Mouse (Mus musculus) kidney, postnatal 0 days (tissue): Measurements from ENCODE around the gene Chchd1. TPM values are rescaled to one million over a fixed set of nuclear protein-coding genes. Genes with fewer than 3 reads are reported as not detected.

ENCODE experiments used
- ATAC-seq: fragments of 200-750 bp; cut with Nextera tagmentation; replicated peaks from 2 replicates; pipeline ENCODE4 v1.8.0; 2017; ENCODE audit warnings: low read depth, moderate number of reproducible peaks, moderate TSS enrichment, moderate library complexity; ENCODE audit not compliant: low FRiP score
- DNase-seq: peaks from one replicate; pipeline ENCODE4 v3.0.0-alpha.2; 2016; ENCODE audit warnings: low spot score
- H3K27ac ChIP-seq: fragments of 300-500 bp; sonication (generic); 2 replicates; pipeline ENCODE4 v1.5.1; 2014; ENCODE audit warnings: mild to moderate bottlenecking
- H3K27me3 ChIP-seq: fragments of 300-500 bp; sonication (generic); 2 replicates; pipeline ENCODE4 v1.6.1; 2014; ENCODE audit warnings: low read length, mixed read lengths; ENCODE audit not compliant: insufficient read depth
- H3K36me3 ChIP-seq: fragments of 300-500 bp; sonication (generic); 2 replicates; pipeline ENCODE4 v1.6.1; 2014; ENCODE audit warnings: low read length, mixed read lengths; ENCODE audit not compliant: insufficient read depth
- H3K4me1 ChIP-seq: fragments of 300-500 bp; sonication (generic); replicated peaks from 2 replicates; pipeline ENCODE4 v1.6.1; 2014; ENCODE audit warnings: antibody characterized with exemption, low read length, mixed read lengths; ENCODE audit not compliant: insufficient read depth
- H3K4me2 ChIP-seq: fragments of 300-500 bp; sonication (generic); 2 replicates; pipeline ENCODE4 v1.6.1; 2014; ENCODE audit warnings: mild to moderate bottlenecking, low read length, moderate library complexity, mixed read lengths
- H3K4me3 ChIP-seq: fragments of 300-500 bp; sonication (generic); replicated peaks from 2 replicates; pipeline ENCODE4 v1.5.1; 2014; ENCODE audit warnings: low read depth, low read length
- H3K9ac ChIP-seq: fragments of 300-500 bp; sonication (generic); 2 replicates; pipeline ENCODE4 v1.6.1; 2014; ENCODE audit warnings: low read depth, low read length
- H3K9me3 ChIP-seq: fragments of 300-500 bp; sonication (generic); replicated peaks from 2 replicates; pipeline ENCODE4 v1.6.1; 2016; ENCODE audit warnings: low read length, inconsistent platforms, mixed read lengths
- CTCF ChIP-seq: IDR thresholded peaks from 2 replicates; pipeline ENCODE4 v1.5.1; 2016; ENCODE audit warnings: antibody characterized with exemption, low read depth, mild to moderate bottlenecking, moderate library complexity
- WGBS: fragments of 180-500 bp; shearing (Covaris S2); extraction: QIAGEN DNeasy Blood & Tissue Kit; methylation state at CpG from one replicate; pipeline ENCODE4 v1.1.7; 2014; 5-methylcytosine and 5-hydroxymethylcytosine counted together
- polyA plus RNA-seq: library from polyadenylated mRNA; unstranded; fragments of >200 nt; fragmentation: Nextera tagmentation; extraction: Ambion mirVana; gene quantifications from 2 replicates; pipeline ENCODE4 v1.2.1, GENCODE M21; 2015

Chchd1 gene
- polyA plus RNA-seq, 1 experiment from 2014 or later, result 223 TPM

DNA sequence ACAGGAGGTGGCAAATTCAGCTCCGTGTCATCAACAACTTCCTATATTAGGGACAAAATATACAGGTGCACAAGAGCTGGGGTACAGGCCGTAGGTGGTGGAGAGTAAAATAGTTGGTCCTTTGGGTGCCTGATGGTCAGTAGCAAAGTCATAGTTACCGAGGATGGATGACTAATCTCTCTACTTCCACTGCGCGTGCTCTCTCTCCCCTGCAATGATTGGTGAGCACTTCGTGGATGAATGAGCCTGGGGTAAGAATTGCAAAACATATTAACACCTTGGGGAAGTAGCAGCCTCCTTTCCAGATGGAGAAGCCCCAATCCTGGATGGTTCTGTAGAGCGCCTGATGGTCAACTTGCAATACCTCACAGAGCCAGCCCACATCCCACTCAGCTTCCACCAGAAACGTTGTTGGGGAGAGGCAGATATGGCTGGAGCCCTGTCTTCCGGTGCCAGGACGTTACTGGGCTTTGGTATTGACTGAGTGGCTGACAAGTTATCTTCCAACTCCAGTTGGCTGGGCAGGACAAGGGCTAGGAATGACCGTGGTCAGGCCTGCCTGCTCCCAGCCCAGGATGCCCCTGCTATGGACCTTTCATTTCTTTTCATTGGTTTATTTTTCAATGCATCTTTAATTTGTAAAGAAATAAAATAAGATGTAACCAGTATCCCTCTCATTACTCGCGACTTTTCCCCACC is 8.5 kb upstream of the Chchd1 start:
- Histone ChIP-seq H3K4me3 (peak overlapping the region; percentile 92), H3K27ac (peak overlapping the region; percentile 99), H3K36me3 (peaks cover 46% of the 10 kb centered on the region), H3K4me2 (peak overlapping the region; percentile 85), H3K9ac (peak overlapping the region; percentile 92), H3K27me3 (no peaks in the 10 kb centered on the region), H3K4me1 (peaks cover 24% of the 10 kb centered on the region; the same call in 1 of the 2 replicates), H3K9me3 (no peaks in the 10 kb centered on the region)
- ATAC-seq (peak; percentile 18), DNase-seq (no peak)
- 44% methylated on average over 13 of the region's 13 CpGs for WGBS
- no peak for TF ChIP-seq CTCF

DNA sequence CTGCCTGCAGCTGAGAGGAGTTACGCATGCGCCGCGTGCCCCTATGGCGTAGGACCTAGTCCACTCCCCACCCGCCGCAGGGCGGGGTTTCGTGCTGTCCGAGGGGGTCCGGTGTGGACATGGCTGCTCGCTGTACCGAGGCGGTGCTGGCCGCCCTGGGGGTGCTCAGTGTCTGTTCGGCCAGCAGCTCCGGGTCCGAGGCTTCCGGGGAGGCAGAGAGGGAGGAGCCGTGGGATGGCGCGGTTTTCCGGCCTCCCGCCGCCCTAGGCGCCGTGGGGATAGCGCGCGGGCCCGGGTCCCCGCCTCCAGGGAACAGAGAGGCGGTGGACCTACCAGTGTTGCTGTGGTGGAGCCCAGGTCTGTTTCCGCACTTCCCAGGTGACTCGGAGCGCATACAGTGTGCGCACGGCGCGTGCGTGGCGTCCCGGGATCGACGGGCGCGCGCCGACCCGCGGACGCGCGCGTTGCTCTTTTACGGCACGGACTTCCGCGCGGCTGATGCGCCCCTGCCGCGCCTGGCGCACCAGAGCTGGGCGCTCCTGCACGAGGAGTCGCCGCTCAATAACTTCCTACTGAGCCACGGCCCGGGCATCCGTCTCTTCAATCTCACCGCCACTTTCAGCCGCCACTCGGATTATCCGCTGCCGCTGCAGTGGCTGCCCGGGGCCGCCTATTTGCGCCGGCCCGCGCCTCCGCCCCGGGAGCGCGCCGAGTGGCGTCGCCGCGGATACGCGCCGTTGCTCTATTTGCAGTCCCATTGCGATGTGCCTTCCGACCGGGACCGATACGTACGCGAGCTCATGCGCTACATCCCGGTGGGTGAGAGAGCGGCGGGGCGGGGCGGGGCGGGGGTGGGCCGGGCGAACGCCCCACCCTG is 7.7 kb upstream of the Chchd1 start, which contains the start of gene Fut11:
TSS of gene Fut11 (plus strand) at position 85 of the 877 bp plus-strand sequence.
- under 1% methylated on average over 97 of the region's 111 CpGs for WGBS
- Histone ChIP-seq H3K36me3 (peaks cover 39% of the 10 kb centered on the region), H3K4me1 (peaks cover 24% of the 10 kb centered on the region; the same call in 1 of the 2 replicates), H3K9ac (peak within 1 kb of the TSS; percentile 92), H3K27me3 (no peaks in the 10 kb centered on the region), H3K4me3 (peak within 1 kb of the TSS; percentile 92), H3K9me3 (no peaks in the 10 kb centered on the region), H3K4me2 (peak within 1 kb of the TSS; percentile 85), H3K27ac (peak within 1 kb of the TSS; percentile 99)
- TF ChIP-seq CTCF, result no peak
- DNase-seq (peak; percentile 95), ATAC-seq (peak; percentile 92)

DNA sequence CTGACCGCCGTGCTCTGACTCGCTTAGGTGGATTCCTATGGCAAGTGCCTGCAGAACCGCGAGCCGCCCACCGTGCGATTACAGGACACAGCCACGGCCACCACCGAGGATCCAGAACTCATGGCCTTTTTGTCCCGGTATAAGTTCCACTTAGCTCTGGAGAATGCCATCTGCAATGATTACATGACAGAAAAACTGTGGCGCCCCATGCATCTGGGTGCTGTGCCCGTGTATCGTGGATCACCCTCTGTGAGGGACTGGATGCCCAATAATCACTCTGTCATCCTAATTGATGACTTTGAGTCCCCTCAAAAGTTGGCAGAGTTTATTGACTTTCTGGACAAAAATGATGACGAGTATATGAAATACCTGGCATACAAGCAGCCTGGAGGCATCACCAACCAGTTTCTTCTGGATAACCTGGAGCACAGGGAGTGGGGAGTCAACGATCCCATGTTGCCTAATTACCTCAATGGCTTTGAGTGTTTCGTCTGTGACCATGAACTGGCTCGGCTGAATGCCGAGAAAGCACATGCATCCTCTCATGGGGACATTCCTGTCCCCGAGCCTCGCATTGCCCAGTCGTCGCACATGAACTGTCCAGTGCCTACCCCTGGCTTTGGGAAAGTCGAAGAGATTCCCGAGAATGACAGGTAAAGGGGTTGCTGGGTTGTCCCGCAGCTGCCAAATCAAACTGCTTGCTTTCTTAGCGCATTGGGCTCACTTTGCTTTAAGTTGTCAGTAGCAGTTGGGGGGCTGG is 6.9 kb upstream of the Chchd1 start:
- Histone ChIP-seq H3K4me2 (peak overlapping the region; percentile 85), H3K36me3 (peaks cover 32% of the 10 kb centered on the region), H3K27me3 (no peaks in the 10 kb centered on the region), H3K4me1 (peaks cover 24% of the 10 kb centered on the region; the same call in 1 of the 2 replicates), H3K27ac (peak overlapping the region; percentile 99), H3K9me3 (no peaks in the 10 kb centered on the region), H3K9ac (peak overlapping the region; percentile 92), H3K4me3 (peak overlapping the region; percentile 92)
- TF ChIP-seq CTCF, result no peak
- DNase-seq, result no peak
- no peak for ATAC-seq
- 7% methylated on average over 27 of the region's 27 CpGs for WGBS

DNA sequence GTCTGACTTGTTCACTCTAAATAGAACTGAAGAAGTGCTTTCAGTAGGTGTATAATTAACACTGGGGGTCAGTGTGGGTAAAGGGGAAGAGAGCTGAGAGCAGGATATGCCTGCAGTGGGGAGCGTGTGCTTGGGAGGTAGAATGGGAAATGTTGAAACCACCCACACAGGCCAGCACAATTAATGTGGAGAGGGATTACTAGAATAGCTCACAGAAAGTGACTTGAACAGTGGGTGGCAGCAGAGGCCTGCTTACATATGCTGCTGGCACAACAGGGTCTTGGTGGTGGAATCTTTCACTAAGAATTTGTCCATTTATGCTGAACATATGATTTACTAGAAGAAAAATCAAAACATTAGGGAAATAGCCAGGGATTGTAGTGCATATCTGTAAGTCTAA is 5.8 kb upstream of the Chchd1 start:
- H3K9ac ChIP-seq, result no peak overlapping the region
- H3K4me1 ChIP-seq, result peaks cover 29% of the 10 kb centered on the region
- 4% methylated on average over 1 of the region's 1 CpGs for WGBS

DNA sequence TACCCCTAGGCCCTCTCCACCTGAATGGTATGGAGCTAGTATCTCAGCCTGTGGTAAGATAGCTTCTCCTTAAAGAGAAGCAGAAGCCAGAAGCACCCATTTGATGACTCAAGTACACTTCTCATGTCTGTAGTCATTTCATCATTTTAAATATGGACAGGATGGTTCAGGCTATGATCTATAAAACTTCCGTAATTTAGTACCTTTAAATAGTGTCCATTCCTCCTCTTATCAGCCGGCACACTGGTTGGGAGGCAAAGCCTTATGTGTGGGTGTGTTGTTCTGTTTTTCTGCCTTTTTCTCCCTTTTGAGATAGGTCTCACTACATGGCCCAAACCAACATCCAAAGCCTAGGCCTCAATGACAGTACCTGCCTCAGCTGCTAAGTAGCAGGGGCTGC is 4.3 kb upstream of the Chchd1 start:
- 75% methylated on average over 2 of the region's 2 CpGs for WGBS
- Histone ChIP-seq H3K4me1 (peaks cover 30% of the 10 kb centered on the region), H3K9ac (no peak overlapping the region), H3K4me3 (no peak overlapping the region), H3K27ac (no peak overlapping the region), H3K36me3 (peaks cover 9% of the 10 kb centered on the region; the same call in 1 of the 2 replicates), H3K9me3 (no peaks in the 10 kb centered on the region), H3K27me3 (no peaks in the 10 kb centered on the region), H3K4me2 (no peak overlapping the region)
- no peak for TF ChIP-seq CTCF
- DNase-seq (no peak), ATAC-seq (no peak)

More for the DNA sequence above, 5.8 kb upstream of the Chchd1 start:
- no peaks in the 10 kb centered on the region for H3K9me3 ChIP-seq
- H3K36me3 ChIP-seq, result peaks cover 22% of the 10 kb centered on the region
- no peak overlapping the region for H3K27ac ChIP-seq
- no peak for ATAC-seq
- no peaks in the 10 kb centered on the region for H3K27me3 ChIP-seq
- H3K4me2 ChIP-seq, result peak overlapping the region; percentile 85
- peak; percentile 87 for DNase-seq
- TF ChIP-seq CTCF, result peak; percentile 72
- H3K4me3 ChIP-seq, result peak overlapping the region; percentile 92; the same call in 1 of the 2 replicates
